Mouse (Mus musculus): ENCODE data around the gene Tbr1. TPM values are rescaled to one million over a fixed set of nuclear protein-coding genes. Genes with fewer than 3 reads are reported as not detected.

The Tbr1 gene
- polyA plus RNA-seq, 1 experiment from 2014 or later: 0.04 TPM

GRCm38 (mm10) chr2:61814548-61815473, 12.1 kb downstream of the Tbr1 start:
- no peaks in the 10 kb centered on the region for H3K36me3 ChIP-seq (ENCODE audit: insufficient read depth, low read length)
- H3K27me3 ChIP-seq (ENCODE audit: insufficient read depth, low read length): peaks cover 60% of the 10 kb centered on the region
- peaks cover 21% of the 10 kb centered on the region for H3K4me1 ChIP-seq (replicated peaks; ENCODE audit: insufficient read depth, low read length)
- no peak overlapping the region for H3K27ac ChIP-seq
- H3K4me3 ChIP-seq (replicated peaks; ENCODE audit: low read depth, low read length): peak overlapping the region; percentile 28
- 3% methylated on average over 43 of the region's 50 CpGs for WGBS
- ATAC-seq (replicated peaks; ENCODE audit: low FRiP score, low read depth) (peak; percentile 55; the same call in 1 of the 2 replicates), DNase-seq (ENCODE audit: low spot score) (peak; percentile 59)
- peak overlapping the region; percentile 53 for H3K4me2 ChIP-seq (ENCODE audit: low read length)
- H3K9me3 ChIP-seq (replicated peaks; ENCODE audit: low read length): no peaks in the 10 kb centered on the region
- peak; percentile 62 for TF ChIP-seq CTCF (IDR thresholded peaks at IDR 0.05; ENCODE audit: low read depth)
- peak overlapping the region; percentile 19; the same call in 1 of the 2 replicates for H3K9ac ChIP-seq (ENCODE audit: low read depth, low read length)

GRCm38 (mm10) chr2:61815583-61816313, 13.0 kb downstream of the Tbr1 start:
- Histone ChIP-seq H3K9me3 (replicated peaks; ENCODE audit: low read length) (no peaks in the 10 kb centered on the region), H3K4me3 (replicated peaks; ENCODE audit: low read depth, low read length) (peak overlapping the region; percentile 28), H3K4me2 (ENCODE audit: low read length) (peak overlapping the region; percentile 53), H3K27me3 (ENCODE audit: insufficient read depth, low read length) (peaks cover 56% of the 10 kb centered on the region), H3K4me1 (replicated peaks; ENCODE audit: insufficient read depth, low read length) (peaks cover 21% of the 10 kb centered on the region), H3K27ac (no peak overlapping the region), H3K9ac (ENCODE audit: low read depth, low read length) (peak overlapping the region; percentile 19; the same call in 1 of the 2 replicates), H3K36me3 (ENCODE audit: insufficient read depth, low read length) (no peaks in the 10 kb centered on the region)
- ATAC-seq (replicated peaks; ENCODE audit: low FRiP score, low read depth) (peak; percentile 65), DNase-seq (ENCODE audit: low spot score) (peak; percentile 55)
- no peak for TF ChIP-seq CTCF (IDR thresholded peaks at IDR 0.05; ENCODE audit: low read depth)
- WGBS: 8% methylated on average over 57 of the region's 66 CpGs

- no peak for TF ChIP-seq CTCF (IDR thresholded peaks at IDR 0.05; ENCODE audit: low read depth)
- H3K27me3 ChIP-seq (ENCODE audit: insufficient read depth, low read length): peaks cover 36% of the 10 kb centered on the region
Observed at GRCm38 (mm10) chr2:61818197-61818596, 15.5 kb downstream of the Tbr1 start.

GRCm38 (mm10) chr2:61820203-61820602, 17.5 kb downstream of the Tbr1 start:
- H3K4me2 ChIP-seq (ENCODE audit: low read length): no peak overlapping the region
- ATAC-seq (replicated peaks; ENCODE audit: low FRiP score, low read depth) (no peak), DNase-seq (ENCODE audit: low spot score) (no peak)
- no peaks in the 10 kb centered on the region for H3K36me3 ChIP-seq (ENCODE audit: insufficient read depth, low read length)
- 75% methylated on average over 4 of the region's 4 CpGs for WGBS
- no peaks in the 10 kb centered on the region for H3K9me3 ChIP-seq (replicated peaks; ENCODE audit: low read length)
- peaks cover 8% of the 10 kb centered on the region; the same call in 1 of the 2 replicates for H3K4me1 ChIP-seq (replicated peaks; ENCODE audit: insufficient read depth, low read length)
- no peak for TF ChIP-seq CTCF (IDR thresholded peaks at IDR 0.05; ENCODE audit: low read depth)
- no peak overlapping the region for H3K9ac ChIP-seq (ENCODE audit: low read depth, low read length)
- H3K4me3 ChIP-seq (replicated peaks; ENCODE audit: low read depth, low read length): no peak overlapping the region
- H3K27ac ChIP-seq: no peak overlapping the region
- H3K27me3 ChIP-seq (ENCODE audit: insufficient read depth, low read length): peaks cover 18% of the 10 kb centered on the region; the same call in 1 of the 2 replicates

More at GRCm38 (mm10) chr2:61818197-61818596, 15.5 kb downstream of the Tbr1 start:
- DNase-seq (ENCODE audit: low spot score) (no peak), ATAC-seq (replicated peaks; ENCODE audit: low FRiP score, low read depth) (no peak)
- WGBS: 65% methylated on average over 1 of the region's 1 CpGs
- no peak overlapping the region for H3K4me2 ChIP-seq (ENCODE audit: low read length)
- H3K9ac ChIP-seq (ENCODE audit: low read depth, low read length): no peak overlapping the region
- no peaks in the 10 kb centered on the region for H3K36me3 ChIP-seq (ENCODE audit: insufficient read depth, low read length)
- H3K4me3 ChIP-seq (replicated peaks; ENCODE audit: low read depth, low read length): no peak overlapping the region
- no peaks in the 10 kb centered on the region for H3K9me3 ChIP-seq (replicated peaks; ENCODE audit: low read length)
- no peak overlapping the region for H3K27ac ChIP-seq
- peaks cover 10% of the 10 kb centered on the region; the same call in 1 of the 2 replicates for H3K4me1 ChIP-seq (replicated peaks; ENCODE audit: insufficient read depth, low read length)

- no peak for TF ChIP-seq CTCF (IDR thresholded peaks at IDR 0.05; ENCODE audit: low read depth)
- Histone ChIP-seq H3K9me3 (replicated peaks; ENCODE audit: low read length) (no peaks in the 10 kb centered on the region), H3K4me1 (replicated peaks; ENCODE audit: insufficient read depth, low read length) (no peaks in the 10 kb centered on the region), H3K27me3 (ENCODE audit: insufficient read depth, low read length) (peaks cover 10% of the 10 kb centered on the region; the same call in 1 of the 2 replicates), H3K4me2 (ENCODE audit: low read length) (no peak overlapping the region), H3K4me3 (replicated peaks; ENCODE audit: low read depth, low read length) (no peak overlapping the region), H3K36me3 (ENCODE audit: insufficient read depth, low read length) (no peaks in the 10 kb centered on the region), H3K27ac (no peak overlapping the region), H3K9ac (ENCODE audit: low read depth, low read length) (no peak overlapping the region)
- DNase-seq (ENCODE audit: low spot score) (no peak), ATAC-seq (replicated peaks; ENCODE audit: low FRiP score, low read depth) (no peak)
- 85% methylated on average over 1 of the region's 1 CpGs for WGBS
Observed at GRCm38 (mm10) chr2:61823426-61824140, 20.9 kb downstream of the Tbr1 start.

Data from kidney, postnatal 0 days (tissue).